Mouse (Mus musculus) hematopoietic stem cell, adult 5-6 weeks (primary cell): Measurements from ENCODE around the gene H2-DMa. TPM values are rescaled to one million over a fixed set of nuclear protein-coding genes. Genes with fewer than 3 reads are reported as not detected.

Experiments
- ATAC-seq, 2 experiments: fragments of 125-278 bp in 1 of 2; replicated peaks in 1 of 2; 2 replicates each; pipeline ENCODE4 v1.8.0; 2016 to 2017; ENCODE audit warnings: inconsistent platforms in 2 of 2, mild to moderate bottlenecking in 2 of 2, moderate number of reproducible peaks in 2 of 2, low read depth in 1 of 2, moderate TSS enrichment in 1 of 2; ENCODE audit not compliant: low FRiP score in 2 of 2, poor library complexity in 2 of 2, severe bottlenecking in 2 of 2, insufficient read depth in 1 of 2, low TSS enrichment in 1 of 2
- total RNA-seq: library from RNA; stranded (forward); fragments of 172-1452, 232-1000 nt; gene quantifications from 2 replicates; pipeline ENCODE4 v1.2.3, GENCODE M21; 2017

H2-DMa gene
- total RNA-seq, 1 experiment from 2014 or later, result 88.1 TPM

DNA sequence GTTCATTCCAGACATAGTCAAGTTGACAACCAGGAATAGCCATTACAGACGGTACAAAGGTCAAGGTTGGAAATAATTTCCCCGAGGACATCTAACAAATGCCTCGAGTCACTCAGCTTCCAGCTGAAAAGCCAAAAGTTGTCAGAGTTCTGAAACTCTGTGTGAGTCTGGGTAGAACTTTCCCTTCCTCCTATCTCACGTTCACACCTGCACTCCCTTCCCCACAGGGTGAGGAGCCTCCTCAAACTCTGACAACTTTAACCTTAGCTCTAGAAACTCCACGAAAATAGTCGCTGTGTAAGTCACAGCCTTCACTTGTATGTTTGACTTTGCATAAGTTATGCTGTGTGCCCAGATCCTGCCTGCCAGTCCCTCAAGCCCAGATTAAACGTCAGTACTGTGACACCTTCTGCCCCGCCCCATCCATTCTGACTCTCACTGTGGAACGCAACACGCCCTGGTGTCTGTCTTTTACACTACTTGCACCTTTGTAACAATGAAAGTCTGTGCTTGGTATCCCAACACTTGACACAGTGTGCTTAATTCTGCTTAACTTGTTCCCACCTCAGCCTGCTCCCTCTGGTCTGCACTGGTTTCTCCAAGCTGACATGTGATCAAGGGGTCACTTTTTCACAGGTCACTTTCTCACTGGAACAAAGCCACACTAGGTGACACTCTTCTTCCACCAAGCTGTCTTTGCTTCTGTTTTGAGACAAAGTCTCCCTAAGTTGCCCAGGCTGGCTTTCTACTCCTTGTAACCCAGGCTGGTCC lies 20.4 kb upstream of the H2-DMa start:
- ATAC-seq, result no peak

DNA sequence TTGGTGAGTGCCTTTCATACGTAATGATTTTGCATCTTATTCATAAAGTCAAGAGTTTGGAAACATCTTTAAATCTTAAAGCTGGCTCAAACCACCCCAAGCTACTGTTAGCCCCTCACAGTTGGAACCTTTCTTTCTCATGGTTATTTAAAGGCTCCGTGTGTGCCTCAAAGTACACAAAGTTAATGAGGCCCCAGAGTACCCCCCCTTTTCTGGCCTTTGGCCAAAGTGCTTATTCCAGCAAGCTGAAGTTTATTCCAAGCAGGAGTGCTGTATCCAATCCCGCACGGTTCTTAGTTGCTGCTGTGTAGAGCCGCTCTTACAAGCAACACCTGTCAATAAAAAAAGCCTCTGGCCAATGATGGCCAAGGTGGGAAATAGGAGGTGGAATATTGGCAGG lies 19.8 kb upstream of the H2-DMa start:
- no peak for ATAC-seq

DNA sequence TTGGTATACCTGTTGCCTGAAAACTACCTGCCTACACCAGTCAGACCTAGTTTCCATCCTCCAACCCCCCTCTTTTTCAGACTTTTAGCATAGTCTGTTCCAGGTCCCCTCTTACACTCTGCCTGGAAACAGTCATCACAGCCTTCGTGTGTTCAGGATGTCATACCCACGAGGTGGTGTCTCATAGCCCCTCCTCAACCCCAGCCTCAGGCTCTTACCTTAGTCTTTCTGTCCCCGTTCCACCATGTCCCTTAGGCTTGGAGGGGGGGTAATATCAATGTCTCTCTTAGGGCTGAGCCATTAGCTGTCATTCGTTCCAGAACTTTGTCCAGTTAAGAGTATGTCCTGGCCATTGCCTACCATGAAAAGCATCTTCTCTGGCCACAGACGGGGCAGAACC lies 18.2 kb upstream of the H2-DMa start:
- 0 out of 4 replicates have a peak, but pooled peaks of 1 of the 2 experiments have one; percentile 3 for ATAC-seq

DNA sequence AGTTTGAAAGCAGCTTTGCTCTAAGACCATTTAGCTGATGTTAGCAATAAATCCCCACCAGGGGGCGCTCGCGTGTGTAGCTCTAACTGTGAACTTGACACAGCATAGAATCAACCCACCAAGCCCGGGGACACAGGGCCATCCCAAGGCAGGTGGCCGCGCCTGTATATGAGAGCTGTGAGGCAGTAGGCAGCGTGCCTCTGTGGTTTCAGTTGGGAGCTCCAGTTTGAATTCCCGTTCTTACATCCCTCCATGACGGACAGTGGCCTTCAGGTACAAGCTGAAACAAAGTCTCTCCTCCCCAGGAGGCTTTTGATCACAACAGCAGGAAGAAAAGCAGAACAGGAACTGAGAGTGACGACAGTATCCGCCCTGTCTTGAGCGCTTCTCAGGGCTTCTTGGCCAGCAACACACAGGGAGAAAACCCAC lies 17.7 kb upstream of the H2-DMa start:
- peak; percentile 88 to 90 for ATAC-seq

DNA sequence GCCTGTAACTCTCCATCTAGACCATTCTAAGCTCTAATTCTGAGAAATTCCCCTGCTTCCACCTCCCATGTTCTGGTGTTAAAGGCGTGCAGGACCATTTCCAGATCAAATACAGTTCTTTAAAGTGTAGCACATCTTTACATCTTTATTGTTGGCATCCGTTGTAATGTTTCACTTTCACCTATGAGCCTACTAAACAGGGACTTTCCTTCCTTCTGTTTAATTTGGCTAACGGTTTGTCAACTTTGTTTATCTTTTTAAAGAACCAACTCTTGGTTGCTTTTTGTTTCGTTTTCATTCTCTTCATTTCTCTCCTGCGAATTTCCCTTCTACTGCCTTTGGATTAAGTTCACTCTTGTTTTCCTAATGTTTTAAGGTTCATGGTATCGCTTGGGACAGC lies 16.5 kb upstream of the H2-DMa start:
- no peak for ATAC-seq

DNA sequence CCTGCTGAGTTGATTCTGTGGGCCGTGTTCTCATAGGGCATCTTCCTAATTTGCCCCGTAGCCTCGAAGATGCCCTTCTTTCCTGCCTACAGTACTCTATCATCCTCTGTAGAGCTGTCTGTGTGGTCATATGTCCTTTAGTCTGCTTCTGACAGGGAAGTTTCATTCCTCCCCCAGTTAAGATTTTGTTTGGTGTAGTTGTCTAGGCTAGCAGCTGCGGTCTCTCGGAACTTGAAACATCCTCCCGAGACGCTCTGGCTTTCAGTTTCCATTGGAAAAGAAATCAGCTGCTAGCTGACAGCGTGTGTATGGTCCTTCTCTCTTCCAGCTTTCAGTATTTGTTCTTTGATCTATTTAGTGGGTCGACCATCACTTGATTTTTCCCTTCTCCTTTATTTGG lies 14.5 kb upstream of the H2-DMa start:
- ATAC-seq, result no peak

DNA sequence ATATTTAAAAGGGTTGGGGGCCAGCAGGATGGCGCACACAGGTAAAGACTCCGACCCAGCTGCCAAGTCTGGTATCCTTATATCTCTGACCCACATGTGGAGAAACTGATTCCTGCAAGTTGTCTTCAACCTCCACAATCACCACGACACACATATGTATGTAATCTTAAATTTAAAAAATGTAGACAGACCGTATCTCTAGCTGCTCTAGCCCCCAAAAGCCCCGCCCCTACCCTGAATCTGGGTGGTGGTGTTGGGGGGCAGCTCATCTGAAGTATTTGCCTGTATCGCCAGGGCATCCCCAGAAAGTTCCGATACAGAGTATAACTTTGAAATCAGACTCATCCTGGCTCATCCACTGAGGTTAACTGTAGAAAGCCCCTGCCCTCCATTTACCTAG lies 12.8 kb upstream of the H2-DMa start:
- no peak for ATAC-seq

DNA sequence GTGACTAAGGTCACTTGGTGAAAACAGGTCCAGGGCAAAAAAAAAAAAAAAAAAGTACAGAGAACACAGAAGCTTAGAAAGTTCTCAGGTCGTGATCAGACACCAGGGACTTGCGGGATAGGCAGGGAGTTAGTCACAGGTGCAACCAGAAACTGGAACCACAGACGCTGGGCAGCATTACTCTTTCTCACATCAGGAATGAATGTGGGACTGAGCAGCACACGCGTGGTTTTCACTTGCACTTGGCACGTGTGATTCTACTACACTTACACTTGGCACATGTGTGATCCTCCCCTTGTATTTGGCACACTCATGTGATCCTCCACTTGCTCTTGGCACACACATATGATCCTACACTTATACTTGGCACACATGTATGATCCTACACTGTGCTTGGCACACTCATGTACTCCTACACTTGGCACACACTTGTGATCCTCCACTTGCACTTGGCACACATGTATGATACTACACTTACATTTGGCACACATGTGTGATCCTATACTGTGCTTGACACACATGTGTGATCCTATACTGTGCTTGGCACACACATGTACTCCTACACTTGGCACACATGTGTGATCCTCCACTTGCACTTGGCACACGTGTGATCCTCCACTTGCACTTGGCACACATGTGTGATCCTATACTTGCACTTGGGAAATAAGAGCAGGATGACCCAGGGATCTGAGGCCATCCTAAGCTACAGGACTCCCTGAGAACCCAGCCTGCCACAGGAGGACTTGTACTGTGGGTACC lies 12.1 kb upstream of the H2-DMa start:
- ATAC-seq, result no peak

DNA sequence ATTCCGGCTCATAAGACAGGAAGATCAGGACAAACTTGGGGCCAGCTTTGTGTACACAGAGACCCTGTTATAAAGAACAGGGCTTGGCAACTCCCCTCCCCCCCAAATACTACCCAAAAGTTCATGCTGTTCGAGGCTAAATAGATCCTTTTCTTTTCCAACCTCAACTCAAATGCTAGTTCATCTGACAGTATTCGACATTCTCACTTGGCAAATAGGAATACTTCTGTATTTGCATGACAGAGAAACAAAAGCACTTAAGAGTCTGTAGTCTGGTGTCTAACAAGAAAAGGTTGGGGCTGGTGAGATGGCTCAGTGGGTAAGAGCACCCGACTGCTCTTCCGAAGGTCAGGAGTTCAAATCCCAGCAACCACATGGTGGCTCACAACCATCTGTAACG lies 10.9 kb upstream of the H2-DMa start:
- no peak for ATAC-seq

DNA sequence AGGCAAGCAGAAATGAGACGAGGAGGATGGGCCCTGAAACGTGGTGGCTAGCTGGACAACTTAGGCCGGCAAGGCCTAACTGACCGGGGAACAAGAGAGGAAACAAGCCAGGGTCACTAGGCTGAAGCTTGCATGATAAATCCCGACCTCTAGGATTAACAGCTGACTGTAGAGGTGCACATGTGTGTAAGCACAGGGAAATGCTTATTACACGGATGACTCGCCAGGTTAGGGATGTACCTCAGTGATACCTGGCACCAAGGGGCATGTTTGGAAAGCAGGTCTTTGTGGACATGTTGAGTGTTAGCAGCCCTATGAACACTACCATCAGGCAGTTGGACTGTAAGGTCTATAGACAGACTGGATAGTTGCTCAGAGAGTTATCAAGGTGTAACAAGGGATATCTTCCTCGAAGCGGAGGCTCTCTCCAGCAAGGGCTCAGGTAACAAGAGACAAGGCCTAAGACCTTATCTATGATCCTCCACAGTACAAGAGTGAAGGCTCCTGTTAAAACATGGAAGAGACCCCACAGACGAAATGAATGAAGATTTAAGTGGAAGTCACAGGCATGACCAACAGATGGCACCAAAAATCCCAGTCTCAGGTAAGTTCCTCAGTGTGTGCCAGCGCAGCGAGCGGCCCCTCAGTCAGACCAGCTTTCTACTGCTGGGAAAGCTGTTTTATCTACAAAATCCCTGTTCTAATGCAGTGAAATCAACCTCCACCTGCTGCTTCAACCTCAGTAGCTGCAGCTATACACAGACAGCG lies 10.1 kb upstream of the H2-DMa start:
- ATAC-seq, result peak; percentile 44 to 69; a peak in 1 of 4 replicates

DNA sequence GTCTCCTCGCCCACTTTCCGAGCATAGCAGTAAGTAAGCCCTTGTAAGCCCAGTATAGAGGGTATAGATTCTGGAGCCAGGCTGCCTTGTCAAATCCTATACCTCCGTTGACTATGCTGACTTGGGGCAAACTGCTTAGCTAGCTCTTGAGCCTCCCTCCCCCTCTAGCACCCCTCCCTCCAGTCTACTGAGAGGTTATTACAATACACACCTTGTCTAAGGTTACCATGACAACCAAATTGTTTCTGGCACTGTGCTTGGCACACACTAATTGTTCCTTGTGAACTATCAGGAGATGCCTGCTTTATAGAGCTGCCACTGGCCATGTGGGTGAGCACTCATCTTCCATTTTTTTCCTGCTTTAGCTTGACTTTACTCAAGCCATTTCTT lies 9.5 kb upstream of the H2-DMa start:
- no peak for ATAC-seq

DNA sequence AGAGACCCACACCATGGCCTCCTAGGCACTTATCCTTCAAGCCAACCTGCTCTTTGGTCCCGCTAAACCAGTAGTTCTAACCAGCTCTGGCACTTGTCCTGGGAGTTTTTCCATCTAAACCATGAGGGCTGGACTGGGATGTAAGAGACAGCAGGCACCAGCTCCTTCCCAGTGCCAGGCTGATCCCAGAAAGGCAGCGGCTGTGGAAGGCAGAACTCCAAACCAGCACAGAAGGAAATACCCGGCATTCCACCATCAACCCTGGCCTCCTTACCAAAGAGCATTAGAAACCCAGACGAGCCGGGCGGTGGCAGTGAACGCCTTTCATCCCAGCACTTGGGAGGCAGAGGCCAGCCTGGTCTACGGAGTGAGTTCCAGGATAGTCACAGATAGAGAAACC lies 9.0 kb upstream of the H2-DMa start:
- no peak for ATAC-seq

DNA sequence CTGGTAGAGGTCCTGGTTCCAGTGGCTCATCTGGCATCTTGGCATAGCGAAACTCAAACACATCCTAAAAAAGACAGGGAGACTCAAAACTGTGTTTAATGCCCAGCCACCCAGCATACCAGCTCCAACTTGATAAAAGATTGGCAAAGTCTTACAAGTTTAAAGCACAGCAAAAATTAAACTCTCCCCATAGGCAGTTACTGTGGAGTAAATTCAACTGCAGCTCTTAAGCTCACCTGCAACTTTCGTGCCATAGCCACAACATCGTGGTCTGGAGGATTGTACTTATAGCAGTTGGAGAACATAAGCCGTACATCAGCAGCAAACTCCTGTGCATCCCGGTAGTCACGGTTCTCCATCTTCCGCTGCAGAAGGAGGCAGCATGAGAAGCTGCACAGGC lies 5.2 kb upstream of the H2-DMa start:
- no peak for ATAC-seq

DNA sequence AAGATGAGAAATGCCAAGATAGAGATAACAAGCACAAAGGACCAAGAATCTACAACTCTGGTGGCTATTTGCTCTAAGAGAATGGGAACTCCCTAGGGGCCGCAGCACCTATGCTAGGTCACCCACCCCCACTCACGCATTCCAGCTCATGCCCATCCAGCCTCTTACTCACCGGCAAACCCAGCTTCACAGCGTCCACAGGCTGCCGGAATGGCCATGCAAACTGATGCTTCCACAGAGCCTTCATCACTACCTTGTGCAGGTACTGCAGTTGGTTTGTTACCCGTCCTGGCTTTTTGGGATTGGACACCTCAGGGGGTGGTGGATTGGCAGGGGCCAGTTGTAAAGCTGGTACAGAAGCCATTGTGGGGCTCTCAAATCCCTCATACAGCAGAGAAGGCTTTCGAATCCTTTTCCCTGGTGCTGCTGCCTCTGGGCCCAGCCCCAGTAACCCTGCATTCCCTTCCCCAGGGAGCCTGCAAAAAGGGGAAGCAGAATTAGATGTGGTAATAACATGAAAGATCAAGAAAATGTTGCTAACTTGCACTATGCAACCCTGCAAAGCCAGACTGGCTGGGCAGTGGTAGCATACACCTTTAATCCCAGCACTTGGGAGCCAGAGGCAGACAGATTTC lies 2.5 kb upstream of the H2-DMa start:
- no peak for ATAC-seq

DNA sequence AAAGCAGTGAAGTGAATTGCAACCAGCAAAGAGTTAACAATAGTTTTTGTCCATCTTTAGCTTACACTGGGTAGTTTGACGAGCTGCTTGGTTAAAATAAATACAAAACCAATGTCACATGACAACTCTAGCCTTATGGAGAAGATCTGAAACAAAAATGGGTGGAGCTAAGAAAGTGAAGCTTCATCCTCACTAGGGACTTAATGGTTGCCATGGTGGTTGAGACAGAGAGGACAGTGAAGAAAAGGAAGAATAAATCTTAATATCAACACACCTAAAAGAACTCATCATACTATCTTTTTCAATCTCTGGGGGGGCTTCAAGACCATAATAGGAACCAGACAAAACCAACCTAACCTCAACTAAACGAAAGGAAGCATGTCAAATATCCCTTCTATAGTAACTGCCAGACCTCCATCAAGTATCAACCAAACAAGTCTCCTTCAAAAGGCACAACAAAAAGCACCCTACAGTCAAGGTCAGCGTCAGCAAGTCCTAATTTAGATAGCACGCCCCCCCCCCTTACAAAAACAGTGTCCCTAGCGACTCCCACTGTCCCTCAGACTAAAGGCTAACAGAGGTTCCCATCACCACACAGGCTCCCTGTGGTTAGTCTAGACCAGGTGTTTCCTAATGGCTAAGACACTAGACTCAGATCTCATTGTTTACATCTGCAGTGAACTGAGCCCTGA lies 1.8 kb upstream of the H2-DMa start:
- no peak for ATAC-seq

DNA sequence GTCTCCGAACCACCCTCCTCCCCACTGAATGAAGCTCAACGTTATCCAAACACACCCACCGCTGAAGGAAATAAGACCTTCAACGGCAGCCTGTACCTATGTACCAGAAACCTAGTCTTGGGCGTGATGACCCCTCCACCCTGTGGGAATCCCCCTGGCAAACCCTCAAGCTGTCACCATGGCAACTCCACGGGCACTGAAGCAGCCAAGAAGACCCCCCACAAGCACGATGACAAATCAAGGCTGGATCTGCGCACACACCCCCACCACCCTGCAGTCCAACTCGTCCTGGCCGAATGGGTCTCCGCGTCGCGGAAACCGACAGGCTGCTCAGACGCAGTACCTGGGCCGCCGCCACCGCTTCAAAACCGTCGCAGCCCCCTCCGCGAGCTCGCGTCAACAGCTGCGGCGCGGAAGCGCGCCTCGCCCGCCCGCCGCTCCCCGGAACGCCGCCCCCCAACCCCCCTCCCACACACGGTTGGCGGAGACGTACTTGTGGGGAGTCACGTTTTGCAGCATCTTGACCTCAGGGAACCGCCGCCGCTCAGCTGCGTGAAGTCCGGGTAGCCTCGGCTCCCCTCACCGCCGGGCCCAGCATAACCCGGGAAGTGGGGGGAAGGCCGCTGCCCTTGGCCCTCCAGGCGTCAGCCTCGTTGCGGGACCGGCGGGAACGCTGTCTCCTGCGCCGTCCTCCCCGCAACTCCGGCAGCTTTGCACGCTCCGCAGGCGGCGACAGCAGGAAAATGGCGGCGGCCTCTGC lies 1.0 kb upstream of the H2-DMa start:
- ATAC-seq, result no peak

DNA sequence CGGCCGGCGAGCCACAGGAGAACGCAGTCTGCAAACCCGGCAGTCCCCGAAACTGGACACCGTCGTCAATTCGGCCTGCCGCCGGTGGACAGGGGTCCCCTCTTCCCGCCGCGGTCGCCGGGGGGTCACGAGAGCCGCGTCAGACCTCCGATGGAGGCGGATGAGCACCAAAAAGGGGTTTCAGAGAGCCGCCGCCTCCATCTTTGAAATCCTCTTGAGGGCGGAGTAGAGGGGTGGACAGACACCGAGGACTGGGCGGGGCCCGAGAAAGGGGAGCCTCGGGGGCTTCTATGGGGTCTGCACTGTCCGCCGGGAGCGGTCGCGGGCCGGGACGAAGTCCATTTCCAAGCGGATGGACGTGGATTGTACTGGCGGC lies 480 bp upstream of the H2-DMa start:
- no peak; a peak in 1 of 4 replicates for ATAC-seq
